Mouse (Mus musculus): Measurements from ENCODE around the gene C87436. TPM values are rescaled to one million over a fixed set of nuclear protein-coding genes. Genes with fewer than 3 reads are reported as not detected.

C87436 gene
- polyA plus RNA-seq, 1 experiment from 2014 or later: 24.3 TPM

GRCm38 (mm10) chr6:86445551-86445950 is 7.4 kb downstream of the C87436 start:
- DNase-seq: no peak

GRCm38 (mm10) chr6:86446927-86447568 is 8.9 kb downstream of the C87436 start:
- WGBS: 68% methylated on average over 1 of the region's 1 CpGs
- Histone ChIP-seq H3K4me3 (ENCODE audit: low read depth, low read length) (no peak overlapping the region), H3K36me3 (ENCODE audit: insufficient read depth) (peaks cover 63% of the 10 kb centered on the region), H3K9ac (no peak overlapping the region), H3K27me3 (ENCODE audit: insufficient read depth, low read length) (no peaks in the 10 kb centered on the region), H3K27ac (ENCODE audit: low read depth) (no peak overlapping the region), H3K4me1 (ENCODE audit: insufficient read depth) (no peaks in the 10 kb centered on the region), H3K9me3 (ENCODE audit: low read depth, low read length) (no peaks in the 10 kb centered on the region), H3K4me2 (no peak overlapping the region)
- ATAC-seq (ENCODE audit: insufficient read depth) (no peak), DNase-seq (no peak)
- no peak for TF ChIP-seq CTCF (IDR thresholded peaks at IDR 0.05; ENCODE audit: low read depth)

More at GRCm38 (mm10) chr6:86445551-86445950, 7.4 kb downstream of the C87436 start:
- no peak for ATAC-seq (ENCODE audit: insufficient read depth)
- H3K4me2 ChIP-seq: no peak overlapping the region
- H3K9me3 ChIP-seq (ENCODE audit: low read depth, low read length): no peaks in the 10 kb centered on the region
- H3K27me3 ChIP-seq (ENCODE audit: insufficient read depth, low read length): no peaks in the 10 kb centered on the region
- H3K4me1 ChIP-seq (ENCODE audit: insufficient read depth): no peaks in the 10 kb centered on the region
- H3K9ac ChIP-seq: no peak overlapping the region
- no peak for TF ChIP-seq CTCF (IDR thresholded peaks at IDR 0.05; ENCODE audit: low read depth)
- peaks cover 61% of the 10 kb centered on the region for H3K36me3 ChIP-seq (ENCODE audit: insufficient read depth)
- no peak overlapping the region for H3K27ac ChIP-seq (ENCODE audit: low read depth)
- H3K4me3 ChIP-seq (ENCODE audit: low read depth, low read length): no peak overlapping the region
- WGBS: 94% methylated on average over 18 of the region's 18 CpGs

GRCm38 (mm10) chr6:86456727-86457126 is 18.6 kb downstream of the C87436 start:
- no peak overlapping the region for H3K27ac ChIP-seq (ENCODE audit: low read depth)
- 82% methylated on average over 3 of the region's 3 CpGs for WGBS
- no peaks in the 10 kb centered on the region for H3K4me1 ChIP-seq (ENCODE audit: insufficient read depth)
- H3K36me3 ChIP-seq (ENCODE audit: insufficient read depth): peaks cover 48% of the 10 kb centered on the region
- no peaks in the 10 kb centered on the region for H3K9me3 ChIP-seq (ENCODE audit: low read depth, low read length)
- H3K4me2 ChIP-seq: no peak overlapping the region
- DNase-seq (no peak), ATAC-seq (ENCODE audit: insufficient read depth) (no peak)
- no peaks in the 10 kb centered on the region for H3K27me3 ChIP-seq (ENCODE audit: insufficient read depth, low read length)
- H3K4me3 ChIP-seq (ENCODE audit: low read depth, low read length): no peak overlapping the region
- no peak for TF ChIP-seq CTCF (IDR thresholded peaks at IDR 0.05; ENCODE audit: low read depth)
- no peak overlapping the region for H3K9ac ChIP-seq

GRCm38 (mm10) chr6:86463079-86463478 is 24.9 kb downstream of the C87436 start:
- Histone ChIP-seq H3K36me3 (ENCODE audit: insufficient read depth) (peaks cover 33% of the 10 kb centered on the region; the same call in 1 of the 2 replicates), H3K27me3 (ENCODE audit: insufficient read depth, low read length) (no peaks in the 10 kb centered on the region), H3K9me3 (ENCODE audit: low read depth, low read length) (no peaks in the 10 kb centered on the region), H3K4me2 (no peak overlapping the region), H3K4me1 (ENCODE audit: insufficient read depth) (no peaks in the 10 kb centered on the region), H3K4me3 (ENCODE audit: low read depth, low read length) (no peak overlapping the region), H3K9ac (no peak overlapping the region), H3K27ac (ENCODE audit: low read depth) (no peak overlapping the region)
- WGBS: 88% methylated on average over 3 of the region's 3 CpGs
- TF ChIP-seq CTCF (IDR thresholded peaks at IDR 0.05; ENCODE audit: low read depth): no peak
- DNase-seq (no peak), ATAC-seq (ENCODE audit: insufficient read depth) (no peak)

GRCm38 (mm10) chr6:86471317-86471716 is 33.1 kb downstream of the C87436 start:
- peak overlapping the region; percentile 66 for H3K9ac ChIP-seq
- 76% methylated on average over 3 of the region's 3 CpGs for WGBS
- H3K4me1 ChIP-seq (ENCODE audit: insufficient read depth): peaks cover 10% of the 10 kb centered on the region; the same call in 1 of the 2 replicates
- DNase-seq: no peak
- peak overlapping the region; percentile 92 for H3K27ac ChIP-seq (ENCODE audit: low read depth)
- H3K4me3 ChIP-seq (ENCODE audit: low read depth, low read length): peak overlapping the region; percentile 42
- peak overlapping the region; percentile 90 for H3K4me2 ChIP-seq
- TF ChIP-seq CTCF (IDR thresholded peaks at IDR 0.05; ENCODE audit: low read depth): no peak
- peaks cover 22% of the 10 kb centered on the region; the same call in 1 of the 2 replicates for H3K36me3 ChIP-seq (ENCODE audit: insufficient read depth)
- no peaks in the 10 kb centered on the region for H3K9me3 ChIP-seq (ENCODE audit: low read depth, low read length)
- no peak for ATAC-seq (ENCODE audit: insufficient read depth)
- H3K27me3 ChIP-seq (ENCODE audit: insufficient read depth, low read length): no peaks in the 10 kb centered on the region

- H3K36me3 ChIP-seq (ENCODE audit: insufficient read depth): peaks cover 20% of the 10 kb centered on the region; the same call in 1 of the 2 replicates
- H3K27me3 ChIP-seq (ENCODE audit: insufficient read depth, low read length): no peaks in the 10 kb centered on the region
- H3K9me3 ChIP-seq (ENCODE audit: low read depth, low read length): no peaks in the 10 kb centered on the region
- H3K27ac ChIP-seq (ENCODE audit: low read depth): peak overlapping the region; percentile 92
- peak; percentile 55 for ATAC-seq (ENCODE audit: insufficient read depth)
- peak overlapping the region; percentile 90 for H3K4me2 ChIP-seq
- peak overlapping the region; percentile 66 for H3K9ac ChIP-seq
- WGBS: 11% methylated on average over 9 of the region's 9 CpGs
- no peak for TF ChIP-seq CTCF (IDR thresholded peaks at IDR 0.05; ENCODE audit: low read depth)
- peak overlapping the region; percentile 42 for H3K4me3 ChIP-seq (ENCODE audit: low read depth, low read length)
- DNase-seq: no peak
- peaks cover 10% of the 10 kb centered on the region; the same call in 1 of the 2 replicates for H3K4me1 ChIP-seq (ENCODE audit: insufficient read depth)
These were observed 33.6 kb downstream of the C87436 start for GRCm38 (mm10) chr6:86471760-86472099.

- H3K9ac ChIP-seq: peak overlapping the region; percentile 66
- H3K27me3 ChIP-seq (ENCODE audit: insufficient read depth, low read length): no peaks in the 10 kb centered on the region
- peak overlapping the region; percentile 42 for H3K4me3 ChIP-seq (ENCODE audit: low read depth, low read length)
- H3K4me1 ChIP-seq (ENCODE audit: insufficient read depth): peaks cover 10% of the 10 kb centered on the region; the same call in 1 of the 2 replicates
- no peaks in the 10 kb centered on the region for H3K9me3 ChIP-seq (ENCODE audit: low read depth, low read length)
- peak overlapping the region; percentile 90 for H3K4me2 ChIP-seq
- TF ChIP-seq CTCF (IDR thresholded peaks at IDR 0.05; ENCODE audit: low read depth): peak; percentile 97
- H3K27ac ChIP-seq (ENCODE audit: low read depth): peak overlapping the region; percentile 92
- ATAC-seq (ENCODE audit: insufficient read depth) (peak; percentile 94), DNase-seq (peak; percentile 100)
- H3K36me3 ChIP-seq (ENCODE audit: insufficient read depth): peaks cover 18% of the 10 kb centered on the region; the same call in 1 of the 2 replicates
- WGBS: under 1% methylated on average over 56 of the region's 56 CpGs
These were observed 34.2 kb downstream of the C87436 start for GRCm38 (mm10) chr6:86472100-86472955.

All from lung, embryonic 14.5 days (tissue).